Mouse (Mus musculus): ENCODE results near the gene Slc25a33.

DNA sequence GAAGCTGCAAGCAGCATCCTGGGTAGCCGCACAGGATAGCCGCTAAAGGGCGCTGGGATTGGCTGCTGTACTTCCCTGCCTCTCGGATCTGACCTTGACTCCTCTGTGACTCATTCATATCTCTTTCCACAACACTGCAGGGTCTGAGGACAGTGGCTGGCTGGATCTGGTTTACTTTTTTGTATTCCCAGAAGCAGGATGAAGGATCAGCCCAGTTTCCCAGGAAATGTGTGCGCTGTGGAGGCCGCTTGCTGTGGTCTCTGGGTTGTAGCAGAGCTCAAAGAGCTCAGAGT, 26.0 kb upstream of the Slc25a33 start:
- no peak for TF ChIP-seq POLR2A (IDR thresholded peaks at IDR 0.05; ENCODE audit: control insufficient read depth, extremely low read depth, insufficient read depth, low read length, poor library complexity)
- TF ChIP-seq CTCF (IDR thresholded peaks at IDR 0.05; ENCODE audit: borderline replicate concordance, control insufficient read depth, extremely low read depth, insufficient read depth, low read length, poor library complexity): no peak

Data from thymus, adult 2 months (tissue).